Mouse (Mus musculus) liver, embryonic 11.5 days (tissue): ENCODE measurements around the gene Mlx. TPM values are rescaled to one million over a fixed set of nuclear protein-coding genes. Genes with fewer than 3 reads are reported as not detected.

ENCODE experiments used
- microRNA-seq: library from miRNA; unstranded; fragments of <30 nt; microRNA quantifications from one replicate; pipeline ENCODE4, GENCODE M21; 2017; ENCODE audit warnings: borderline number of aligned reads
- polyA plus RNA-seq: library from polyadenylated mRNA; unstranded; fragments of >200 nt; fragmentation: Nextera tagmentation; extraction: Ambion mirVana; gene quantifications from 2 replicates; pipeline ENCODE4 v1.2.1, GENCODE M21; 2014

Mlx gene
- polyA plus RNA-seq, 1 experiment from 2014 or later = 45.3 TPM

Small RNAs within 50 kb of the gene (microRNA-seq; reads per million reads assigned to microRNA genes)
- not detected for gene Gm27626

Other genes starting within 250 kb of the Mlx start
- 46.0 and 50.1 TPM in 2 replicates for gene Stat5b, start 236.6 kb upstream of the Mlx start, polyA plus RNA-seq
- gene Stat5a, start 227.9 kb upstream of the Mlx start, polyA plus RNA-seq = 26.3 and 27.8 TPM in 2 replicates
- gene Stat3, start 147.7 kb upstream of the Mlx start, polyA plus RNA-seq = 52.9 and 57.3 TPM in 2 replicates
- gene Cavin1, start 116.4 kb upstream of the Mlx start, polyA plus RNA-seq = 22.6 and 23.3 TPM in 2 replicates
- 55.4 and 60.0 TPM in 2 replicates for gene Atp6v0a1, start 77.8 kb upstream of the Mlx start, polyA plus RNA-seq
- 7.7 and 8.0 TPM in 2 replicates for gene Naglu, start 17.3 kb upstream of the Mlx start, polyA plus RNA-seq
- 0.12 and 0.27 TPM in 2 replicates for gene Hsd17b1, start 8.9 kb upstream of the Mlx start, polyA plus RNA-seq
- gene Coasy, start 4.7 kb upstream of the Mlx start, polyA plus RNA-seq = 43.3 and 45.8 TPM in 2 replicates
- gene Psmc3ip, start 8.2 kb downstream of the Mlx start, polyA plus RNA-seq = 40.7 and 42.8 TPM in 2 replicates
- gene Retreg3, start 32.6 kb downstream of the Mlx start, polyA plus RNA-seq = 11.5 and 12.2 TPM in 2 replicates
- gene Tubg1, start 32.7 kb downstream of the Mlx start, polyA plus RNA-seq = 82.3 and 85.3 TPM in 2 replicates
- gene Tubg2, start 68.6 kb downstream of the Mlx start, polyA plus RNA-seq = 1.3 and 1.8 TPM in 2 replicates
- 0.34 and 0.40 TPM in 2 replicates for gene Cntnap1, start 83.2 kb downstream of the Mlx start, polyA plus RNA-seq
- gene Plekhh3, start 84.1 kb downstream of the Mlx start, polyA plus RNA-seq = 3.4 and 3.8 TPM in 2 replicates
- gene Ccr10, start 88.2 kb downstream of the Mlx start, polyA plus RNA-seq = 0.10 TPM in 1 of 2 replicates, not detected in the other
- gene Ezh1, start 139.2 kb downstream of the Mlx start, polyA plus RNA-seq = 11.8 and 12.4 TPM in 2 replicates
- gene Ramp2, start 158.8 kb downstream of the Mlx start, polyA plus RNA-seq = 62.4 and 64.2 TPM in 2 replicates
- gene Vps25, start 166.4 kb downstream of the Mlx start, polyA plus RNA-seq = 158 and 163 TPM in 2 replicates
- 18.5 and 19.7 TPM in 2 replicates for gene Wnk4, start 173.3 kb downstream of the Mlx start, polyA plus RNA-seq
- gene Cntd1, start 191.7 kb downstream of the Mlx start, polyA plus RNA-seq = 1.2 and 1.4 TPM in 2 replicates
- 190 and 197 TPM in 2 replicates for gene Coa3, start 191.8 kb downstream of the Mlx start, polyA plus RNA-seq
- 134 and 148 TPM in 2 replicates for gene Becn1, start 215.0 kb downstream of the Mlx start, polyA plus RNA-seq
- 201 and 221 TPM in 2 replicates for gene Psme3, start 228.9 kb downstream of the Mlx start, polyA plus RNA-seq
- 2.9 and 3.2 TPM in 2 replicates for gene Aoc2, start 237.8 kb downstream of the Mlx start, polyA plus RNA-seq
- 0.08 TPM in 1 of 2 replicates, not detected in the other for gene Aoc3, start 243.3 kb downstream of the Mlx start, polyA plus RNA-seq